Mouse (Mus musculus): Measurements from ENCODE around the gene Cnn2. TPM values are rescaled to one million over a fixed set of nuclear protein-coding genes. Genes with fewer than 3 reads are reported as not detected.

The Cnn2 gene
- polyA plus RNA-seq, 2 experiments: 15.8 to 33.8 TPM

- H3K4me3 ChIP-seq (ENCODE audit: insufficient read depth in 1 of 2, low read depth in 2 of 2, low read length in 2 of 2): no peak overlapping the region
- peaks cover 8 to 11% of the 10 kb centered on the region in 2 experiments for H3K4me1 ChIP-seq (replicated peaks; ENCODE audit: control insufficient read depth in 2 of 2, insufficient read depth in 2 of 2, low read length in 1 of 2)
- H3K36me3 ChIP-seq (replicated peaks; ENCODE audit: control insufficient read depth, insufficient read depth, low read depth): peaks cover 52% of the 10 kb centered on the region
- no peak overlapping the region for H3K4me2 ChIP-seq (ENCODE audit: low read depth)
- 77% methylated on average over 25 of the region's 25 CpGs for WGBS (ENCODE audit: insufficient replicate concordance)
- ATAC-seq (ENCODE audit: insufficient read depth) (no peak), DNase-seq (ENCODE audit: low read depth in 3 of 3, low spot score in 3 of 3) (no peak)
- TF ChIP-seq EP300 (IDR thresholded peaks at IDR 0.05; ENCODE audit: low read depth): no peak
- no peak for TF ChIP-seq CTCF (IDR thresholded peaks at IDR 0.05; ENCODE audit: low read depth)
- no peak overlapping the region for H3K9ac ChIP-seq (replicated peaks)
- H3K9me3 ChIP-seq (ENCODE audit: control insufficient read depth, low read length): peaks cover 15% of the 10 kb centered on the region
- H3K27me3 ChIP-seq (ENCODE audit: control insufficient read depth, insufficient read depth, low read length): no peaks in the 10 kb centered on the region
- no peak overlapping the region for H3K27ac ChIP-seq
Observed at GRCm38 (mm10) chr10:80013609-80014008, 25.2 kb downstream of the Cnn2 start.

DNA sequence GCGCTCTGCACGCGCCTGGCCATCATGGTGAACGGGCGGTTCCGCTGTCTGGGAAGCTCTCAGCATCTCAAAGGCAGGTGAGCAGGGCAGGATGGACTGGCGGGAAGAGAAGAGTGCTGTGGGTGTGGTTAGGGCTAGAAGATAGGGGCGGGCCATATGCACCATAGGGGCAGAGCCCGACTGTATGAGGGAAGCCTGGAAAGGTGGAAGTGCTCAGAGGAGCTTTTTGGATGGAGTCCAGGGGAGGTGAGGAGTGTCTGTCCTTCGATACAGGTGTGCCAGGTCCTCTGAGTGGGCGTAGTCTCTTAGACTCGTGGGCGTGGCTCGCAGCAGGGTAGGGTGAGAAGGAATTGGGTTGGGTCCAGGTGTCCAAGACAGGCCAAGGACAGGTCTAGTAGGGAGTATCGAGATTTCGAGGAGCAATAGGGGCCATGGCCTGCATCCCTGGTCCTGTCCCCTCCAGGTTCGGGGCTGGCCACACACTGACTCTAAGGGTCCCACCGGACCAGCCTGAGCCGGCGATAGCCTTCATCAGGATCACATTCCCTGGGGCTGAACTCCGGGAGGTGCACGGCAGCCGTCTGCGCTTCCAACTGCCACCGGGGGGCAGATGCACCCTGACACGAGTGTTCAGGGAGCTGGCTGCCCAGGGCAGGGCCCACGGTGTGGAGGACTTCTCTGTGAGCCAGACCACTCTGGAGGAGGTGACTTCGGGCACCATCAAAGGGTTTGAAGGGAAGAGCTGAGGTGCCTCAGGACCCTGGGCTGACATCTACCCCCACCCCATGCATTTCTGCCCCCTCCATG lies 26.3 kb downstream of the Cnn2 start:
- no peak overlapping the region for H3K27ac ChIP-seq
- H3K9ac ChIP-seq (replicated peaks): no peak overlapping the region
- H3K4me1 ChIP-seq (replicated peaks; ENCODE audit: control insufficient read depth in 2 of 2, insufficient read depth in 2 of 2, low read length in 1 of 2): peaks cover 18 to 19% of the 10 kb centered on the region in 2 experiments
- 69% methylated on average over 28 of the region's 28 CpGs for WGBS (ENCODE audit: insufficient replicate concordance)
- H3K9me3 ChIP-seq (ENCODE audit: control insufficient read depth, low read length): peaks cover 15% of the 10 kb centered on the region
- no peak overlapping the region for H3K4me2 ChIP-seq (ENCODE audit: low read depth)
- ATAC-seq (ENCODE audit: insufficient read depth) (no peak), DNase-seq (ENCODE audit: low read depth in 3 of 3, low spot score in 3 of 3) (no peak)
- peaks cover 41% of the 10 kb centered on the region for H3K36me3 ChIP-seq (replicated peaks; ENCODE audit: control insufficient read depth, insufficient read depth, low read depth)
- no peaks in the 10 kb centered on the region for H3K27me3 ChIP-seq (ENCODE audit: control insufficient read depth, insufficient read depth, low read length)
- H3K4me3 ChIP-seq (ENCODE audit: insufficient read depth in 1 of 2, low read depth in 2 of 2, low read length in 2 of 2): no peak overlapping the region
- peak; percentile 61 for TF ChIP-seq CTCF (IDR thresholded peaks at IDR 0.05; ENCODE audit: low read depth)
- no peak for TF ChIP-seq EP300 (IDR thresholded peaks at IDR 0.05; ENCODE audit: low read depth)

DNA sequence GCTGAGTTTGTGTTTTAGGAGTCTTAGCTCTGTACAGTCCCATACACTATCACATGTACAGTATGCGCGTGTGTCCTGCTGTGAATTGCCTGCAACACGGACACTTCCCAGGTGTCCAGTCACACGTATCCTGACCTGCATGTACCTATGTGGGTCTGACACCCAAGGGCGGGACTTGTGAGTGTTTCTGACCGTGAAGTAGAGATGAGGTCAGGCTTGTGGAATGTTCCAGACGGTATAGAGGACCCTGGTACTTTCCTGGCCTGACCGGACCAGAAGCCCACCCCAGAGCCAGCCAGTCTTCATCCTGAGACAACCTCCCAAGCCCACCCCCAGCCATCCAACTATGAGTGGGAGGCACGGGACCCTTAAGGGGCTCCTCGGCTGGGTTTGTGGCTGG lies 27.2 kb downstream of the Cnn2 start:
- Histone ChIP-seq H3K36me3 (replicated peaks; ENCODE audit: control insufficient read depth, insufficient read depth, low read depth) (peaks cover 32% of the 10 kb centered on the region), H3K27ac (no peak overlapping the region), H3K4me1 (replicated peaks; ENCODE audit: control insufficient read depth in 2 of 2, insufficient read depth in 2 of 2, low read length in 1 of 2) (peaks cover 18 to 20% of the 10 kb centered on the region in 2 experiments), H3K9me3 (ENCODE audit: control insufficient read depth, low read length) (peaks cover 7% of the 10 kb centered on the region), H3K9ac (replicated peaks) (no peak overlapping the region), H3K4me3 (ENCODE audit: insufficient read depth in 1 of 2, low read depth in 2 of 2, low read length in 2 of 2) (no peak overlapping the region), H3K4me2 (ENCODE audit: low read depth) (no peak overlapping the region), H3K27me3 (ENCODE audit: control insufficient read depth, insufficient read depth, low read length) (no peaks in the 10 kb centered on the region)
- ATAC-seq (ENCODE audit: insufficient read depth) (no peak), DNase-seq (ENCODE audit: low read depth in 3 of 3, low spot score in 3 of 3) (no peak)
- TF ChIP-seq EP300 (IDR thresholded peaks at IDR 0.05; ENCODE audit: low read depth) (no peak), CTCF (IDR thresholded peaks at IDR 0.05; ENCODE audit: low read depth) (no peak)
- WGBS (ENCODE audit: insufficient replicate concordance): 86% methylated on average over 10 of the region's 10 CpGs

- DNase-seq (ENCODE audit: low read depth in 3 of 3, low spot score in 3 of 3) (peak; percentile 51 to 70 (median 59)), ATAC-seq (ENCODE audit: insufficient read depth) (peak; percentile 73)
- Histone ChIP-seq H3K9ac (replicated peaks) (peak within 1 kb of the TSS; percentile 77), H3K4me3 (ENCODE audit: insufficient read depth in 1 of 2, low read depth in 2 of 2, low read length in 2 of 2) (peak within 1 kb of the TSS; percentile 51 to 61), H3K27me3 (ENCODE audit: control insufficient read depth, insufficient read depth, low read length) (no peaks in the 10 kb centered on the region), H3K27ac (peak within 1 kb of the TSS; percentile 68), H3K9me3 (ENCODE audit: control insufficient read depth, low read length) (no peaks in the 10 kb centered on the region), H3K36me3 (replicated peaks; ENCODE audit: control insufficient read depth, insufficient read depth, low read depth) (peaks cover 23% of the 10 kb centered on the region), H3K4me1 (replicated peaks; ENCODE audit: control insufficient read depth in 2 of 2, insufficient read depth in 2 of 2, low read length in 1 of 2) (peaks cover 18 to 20% of the 10 kb centered on the region in 2 experiments), H3K4me2 (ENCODE audit: low read depth) (peak within 1 kb of the TSS; percentile 81)
- WGBS (ENCODE audit: insufficient replicate concordance): 12% methylated on average over 11 of the region's 11 CpGs
- TF ChIP-seq CTCF (IDR thresholded peaks at IDR 0.05; ENCODE audit: low read depth) (no peak; the same call in 1 of the 2 replicates), EP300 (IDR thresholded peaks at IDR 0.05; ENCODE audit: low read depth) (no peak)
Observed at GRCm38 (mm10) chr10:80016511-80016910, 28.1 kb downstream of the Cnn2 start, which contains the start of gene Arhgap45. Gene Arhgap45 (plus strand): TSS chr10:80016653.

GRCm38 (mm10) chr10:80016931-80017330 lies 28.5 kb downstream of the Cnn2 start:
- Histone ChIP-seq H3K4me1 (replicated peaks; ENCODE audit: control insufficient read depth in 2 of 2, insufficient read depth in 2 of 2, low read length in 1 of 2) (peaks cover 18 to 20% of the 10 kb centered on the region in 2 experiments), H3K27me3 (ENCODE audit: control insufficient read depth, insufficient read depth, low read length) (no peaks in the 10 kb centered on the region), H3K27ac (peak overlapping the region; percentile 68), H3K9me3 (ENCODE audit: control insufficient read depth, low read length) (no peaks in the 10 kb centered on the region), H3K36me3 (replicated peaks; ENCODE audit: control insufficient read depth, insufficient read depth, low read depth) (peaks cover 18% of the 10 kb centered on the region), H3K9ac (replicated peaks) (peak overlapping the region; percentile 77), H3K4me3 (ENCODE audit: insufficient read depth in 1 of 2, low read depth in 2 of 2, low read length in 2 of 2) (peak overlapping the region; percentile 51 to 61), H3K4me2 (ENCODE audit: low read depth) (peak overlapping the region; percentile 81)
- 13% methylated on average over 10 of the region's 10 CpGs for WGBS (ENCODE audit: insufficient replicate concordance)
- TF ChIP-seq EP300 (IDR thresholded peaks at IDR 0.05; ENCODE audit: low read depth) (no peak), CTCF (IDR thresholded peaks at IDR 0.05; ENCODE audit: low read depth) (no peak)
- DNase-seq (ENCODE audit: low read depth in 3 of 3, low spot score in 3 of 3): no peak
- peak; percentile 18 for ATAC-seq (ENCODE audit: insufficient read depth)
